Mouse (Mus musculus) cerebellum, adult 2 months (tissue): Measurements from ENCODE around the gene Olfr178.

Source experiments
- CTCF ChIP-seq: fragments of 200-500 bp; IDR thresholded peaks from 2 replicates; pipeline ENCODE4 v1.5.1; 2011; ENCODE audit warnings: low read depth, mild to moderate bottlenecking, control low read depth, low read length, moderate library complexity, borderline replicate concordance; ENCODE audit not compliant: insufficient read depth
- POLR2A ChIP-seq: fragments of 200-500 bp; IDR thresholded peaks from 2 replicates; pipeline ENCODE4 v1.6.1; 2011; ENCODE audit warnings: low read length, control low read depth, borderline replicate concordance; ENCODE audit not compliant: insufficient read depth

DNA sequence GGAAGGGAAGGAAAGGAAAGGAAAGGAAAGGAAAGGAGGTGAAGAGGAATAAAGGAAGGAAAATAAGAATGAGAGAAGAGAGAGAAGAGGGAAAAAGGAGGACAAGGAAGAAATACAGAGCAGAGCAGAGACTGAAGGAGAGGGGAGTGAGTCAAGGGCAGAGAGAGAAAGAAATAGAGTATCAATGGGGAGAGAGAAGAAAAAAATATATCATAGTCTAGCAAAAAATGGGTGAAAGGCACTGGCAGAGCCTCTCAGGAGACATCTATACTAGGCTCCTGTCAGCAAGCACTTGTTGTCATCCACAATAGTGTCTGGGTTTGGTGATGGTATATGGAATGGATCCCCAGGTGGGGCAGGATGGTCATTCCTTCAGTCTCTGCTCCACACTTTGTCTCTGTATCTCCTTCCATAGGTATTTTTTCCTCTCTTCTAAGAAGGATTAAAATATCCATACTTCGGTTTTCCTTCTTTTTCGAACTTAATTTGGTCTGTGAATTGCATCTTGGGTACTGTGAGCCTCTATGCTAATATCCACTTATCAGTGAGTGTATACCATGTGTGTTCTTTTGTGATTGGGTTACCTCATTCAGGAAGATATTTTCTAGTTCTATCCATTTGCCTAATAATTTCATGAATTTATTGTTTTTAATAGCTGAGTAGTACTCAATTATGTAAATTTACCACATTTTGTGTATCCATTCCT lies 31.7 kb downstream of the Olfr178 start:
- TF ChIP-seq CTCF (no peak), POLR2A (no peak)
